Mouse (Mus musculus): Measurements from ENCODE around the gene Ttll11. TPM values are rescaled to one million over a fixed set of nuclear protein-coding genes. Genes with fewer than 3 reads are reported as not detected.

The Ttll11 gene
- 32.9 TPM for polyA plus RNA-seq (2015; fragmentation: Illumina TruSeq; extraction: RNeasy Lipid Tissue Mini Kit (QIAGEN cat#74804); ENCODE audit: low read depth, low replicate concordance)

GRCm38 (mm10) chr2:35979644-35980021 is at the start of gene Ttll11:
Gene Ttll11 (minus strand): TSS chr2:35979913.

Other genes with a start within 250 kb of the Ttll11 start
- gene Ndufa8, start 69.5 kb upstream of the Ttll11 start, polyA plus RNA-seq (2015; fragmentation: Illumina TruSeq; extraction: RNeasy Lipid Tissue Mini Kit (QIAGEN cat#74804); ENCODE audit: low read depth, low replicate concordance), result 313 TPM
- gene Morn5, start 69.5 kb upstream of the Ttll11 start, polyA plus RNA-seq (2015; fragmentation: Illumina TruSeq; extraction: RNeasy Lipid Tissue Mini Kit (QIAGEN cat#74804); ENCODE audit: low read depth, low replicate concordance), result 3.0 TPM
- 10.0 TPM for gene Lhx6, start 125.5 kb upstream of the Ttll11 start, polyA plus RNA-seq (2015; fragmentation: Illumina TruSeq; extraction: RNeasy Lipid Tissue Mini Kit (QIAGEN cat#74804); ENCODE audit: low read depth, low replicate concordance)
- gene Mrrf, start 156.5 kb upstream of the Ttll11 start, polyA plus RNA-seq (2015; fragmentation: Illumina TruSeq; extraction: RNeasy Lipid Tissue Mini Kit (QIAGEN cat#74804); ENCODE audit: low read depth, low replicate concordance), result 19.6 TPM
- gene Rbm18, start 156.9 kb upstream of the Ttll11 start, polyA plus RNA-seq (2015; fragmentation: Illumina TruSeq; extraction: RNeasy Lipid Tissue Mini Kit (QIAGEN cat#74804); ENCODE audit: low read depth, low replicate concordance), result 67.4 TPM

All from brain, adult 10 weeks (tissue).